Mouse (Mus musculus) neural tube, embryonic 14.5 days (tissue): ENCODE measurements at regions not wholly inside any gene's neighbourhood (a gene's known extent, or its start where the extent isn't known, plus 50 kb on each side); places are given as distances from the start of the nearest gene placed in this dataset.

Experiments
- ATAC-seq: fragments of 200-750 bp; cut with Nextera tagmentation; 2 replicates; pipeline ENCODE4 v1.8.0; 2017; ENCODE audit warnings: low read depth, mild to moderate bottlenecking, moderate TSS enrichment, moderate library complexity
- H3K27ac ChIP-seq: fragments of 300-500 bp; sonication (generic); 2 replicates; pipeline ENCODE4 v1.5.1; 2014; ENCODE audit warnings: low read depth, mild to moderate bottlenecking, control low read depth, low read length, moderate library complexity, mixed read lengths
- H3K27me3 ChIP-seq: fragments of 300-500 bp; sonication (generic); 2 replicates; pipeline ENCODE4 v1.6.1; 2014; ENCODE audit warnings: low read length; ENCODE audit not compliant: control insufficient read depth, insufficient read depth
- H3K36me3 ChIP-seq: fragments of 300-500 bp; sonication (generic); 2 replicates; pipeline ENCODE4 v1.6.1; 2014; ENCODE audit warnings: low read length, mixed read lengths; ENCODE audit not compliant: control insufficient read depth, insufficient read depth
- H3K4me1 ChIP-seq: fragments of 300-500 bp; sonication (generic); 2 replicates; pipeline ENCODE4 v1.6.1; 2014; ENCODE audit warnings: low read length; ENCODE audit not compliant: control insufficient read depth, insufficient read depth
- H3K4me2 ChIP-seq: fragments of 300-500 bp; sonication (generic); 2 replicates; pipeline ENCODE4 v1.6.1; 2014; ENCODE audit warnings: mild to moderate bottlenecking, low read depth, low read length, control low read depth
- H3K4me3 ChIP-seq: fragments of 300-500 bp; sonication (generic); 2 replicates; pipeline ENCODE4 v1.5.1; 2014; ENCODE audit warnings: low read depth, low read length, control low read depth, mixed read lengths
- H3K9ac ChIP-seq: fragments of 300-500 bp; sonication (generic); replicated peaks from 2 replicates; pipeline ENCODE4 v1.6.1; 2014; ENCODE audit warnings: low read depth, mild to moderate bottlenecking, control low read depth, low read length, mixed read lengths
- H3K9me3 ChIP-seq: fragments of 300-500 bp; sonication (generic); 2 replicates; pipeline ENCODE4 v1.6.1; 2016; ENCODE audit warnings: low read length; ENCODE audit not compliant: control insufficient read depth
- WGBS: fragments of 180-500 bp; shearing (Covaris S2); extraction: QIAGEN DNeasy Blood & Tissue Kit; methylation state at CpG from one replicate; pipeline ENCODE4 v1.1.7; 2014; 5-methylcytosine and 5-hydroxymethylcytosine counted together

DNA sequence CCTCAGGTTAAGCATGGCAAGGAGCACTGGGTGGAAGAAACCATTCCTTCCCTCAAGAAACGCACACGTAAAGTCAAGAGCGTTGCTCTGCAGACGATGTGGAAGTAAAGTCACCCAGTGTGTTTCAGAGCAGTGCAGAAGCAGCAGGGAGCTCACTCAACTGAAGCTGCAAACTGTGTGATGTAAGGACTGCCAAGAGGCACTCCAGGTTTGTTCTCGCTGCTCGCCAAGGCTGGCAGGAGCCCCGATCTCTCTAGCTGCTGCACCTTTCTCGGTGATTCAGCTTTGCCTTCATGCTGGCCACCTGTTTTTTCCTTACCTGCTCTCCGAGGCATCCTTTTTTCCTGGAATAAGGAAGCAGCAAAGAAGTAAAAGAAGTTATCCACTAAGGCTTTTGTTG, 439.5 kb upstream of the Gm765 start:
- H3K4me1 ChIP-seq = no peaks in the 10 kb centered on the region
- H3K27ac ChIP-seq = no peak overlapping the region
- no peak overlapping the region for H3K9ac ChIP-seq
- 85% methylated on average over 9 of the region's 9 CpGs for WGBS
- no peaks in the 10 kb centered on the region for H3K9me3 ChIP-seq
- H3K27me3 ChIP-seq = no peaks in the 10 kb centered on the region
- no peaks in the 10 kb centered on the region for H3K36me3 ChIP-seq
- no peak overlapping the region for H3K4me3 ChIP-seq
- ATAC-seq = no peak
- H3K4me2 ChIP-seq = no peak overlapping the region

GRCm38 (mm10) chr6:98775780-98776179, 433.2 kb upstream of the Gm765 start:
- H3K4me2 ChIP-seq = no peak overlapping the region
- H3K27me3 ChIP-seq = no peaks in the 10 kb centered on the region
- no peak overlapping the region for H3K4me3 ChIP-seq
- no peaks in the 10 kb centered on the region for H3K9me3 ChIP-seq
- H3K9ac ChIP-seq = no peak overlapping the region
- no peak for ATAC-seq
- H3K4me1 ChIP-seq = no peaks in the 10 kb centered on the region
- WGBS = 95% methylated on average over 1 of the region's 1 CpGs
- no peaks in the 10 kb centered on the region for H3K36me3 ChIP-seq
- no peak overlapping the region for H3K27ac ChIP-seq

DNA sequence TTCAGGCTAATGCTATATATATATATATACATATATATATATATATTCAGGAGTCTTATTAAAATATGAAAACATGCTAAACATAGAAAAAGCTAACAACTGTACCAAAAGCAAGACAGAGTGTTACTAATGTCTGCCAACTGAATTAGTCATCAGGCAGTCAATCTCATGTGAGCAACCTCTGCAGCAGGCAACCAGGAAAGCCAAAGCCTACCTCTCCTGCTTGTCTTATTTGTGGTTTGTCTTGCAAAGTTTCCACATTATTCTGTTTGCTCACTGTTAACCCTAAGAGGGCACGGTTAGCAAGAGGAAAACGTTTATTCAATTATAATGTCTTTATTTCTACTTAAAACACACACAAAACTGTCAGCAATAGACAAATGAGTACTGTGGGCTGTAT, 427.4 kb upstream of the Gm765 start:
- H3K27me3 ChIP-seq = no peaks in the 10 kb centered on the region
- H3K9me3 ChIP-seq = no peaks in the 10 kb centered on the region
- no peaks in the 10 kb centered on the region for H3K36me3 ChIP-seq
- H3K4me3 ChIP-seq = no peak overlapping the region
- H3K4me2 ChIP-seq = no peak overlapping the region
- 79% methylated on average over 2 of the region's 2 CpGs for WGBS
- peaks cover 9% of the 10 kb centered on the region; the same call in 1 of the 2 replicates for H3K4me1 ChIP-seq
- no peak for ATAC-seq
- no peak overlapping the region for H3K27ac ChIP-seq
- no peak overlapping the region for H3K9ac ChIP-seq

GRCm38 (mm10) chr6:98769322-98769721, 426.8 kb upstream of the Gm765 start:
- H3K27ac ChIP-seq = no peak overlapping the region
- no peaks in the 10 kb centered on the region for H3K36me3 ChIP-seq
- H3K4me2 ChIP-seq = no peak overlapping the region
- peaks cover 9% of the 10 kb centered on the region; the same call in 1 of the 2 replicates for H3K4me1 ChIP-seq
- H3K27me3 ChIP-seq = no peaks in the 10 kb centered on the region
- 72% methylated on average over 6 of the region's 6 CpGs for WGBS
- ATAC-seq = no peak
- H3K9ac ChIP-seq = no peak overlapping the region
- no peaks in the 10 kb centered on the region for H3K9me3 ChIP-seq
- no peak overlapping the region for H3K4me3 ChIP-seq

- Histone ChIP-seq H3K27me3 (no peaks in the 10 kb centered on the region), H3K4me3 (no peak overlapping the region), H3K9ac (no peak overlapping the region), H3K9me3 (no peaks in the 10 kb centered on the region), H3K27ac (no peak overlapping the region), H3K4me2 (no peak overlapping the region), H3K36me3 (no peaks in the 10 kb centered on the region), H3K4me1 (peaks cover 9% of the 10 kb centered on the region; the same call in 1 of the 2 replicates)
- 33% methylated on average over 7 of the region's 7 CpGs for WGBS
- ATAC-seq = peak; percentile 93
Measured at GRCm38 (mm10) chr6:98767858-98768336, 425.3 kb upstream of the Gm765 start.

- WGBS = 74% methylated on average over 2 of the region's 2 CpGs
- no peak overlapping the region for H3K4me2 ChIP-seq
- no peaks in the 10 kb centered on the region for H3K9me3 ChIP-seq
- no peak overlapping the region for H3K4me3 ChIP-seq
- H3K27ac ChIP-seq = no peak overlapping the region
- no peaks in the 10 kb centered on the region for H3K36me3 ChIP-seq
- no peak for ATAC-seq
- no peak overlapping the region for H3K9ac ChIP-seq
- H3K4me1 ChIP-seq = no peaks in the 10 kb centered on the region
- H3K27me3 ChIP-seq = no peaks in the 10 kb centered on the region
Measured at GRCm38 (mm10) chr6:98754487-98754886, 411.9 kb upstream of the Gm765 start.

DNA sequence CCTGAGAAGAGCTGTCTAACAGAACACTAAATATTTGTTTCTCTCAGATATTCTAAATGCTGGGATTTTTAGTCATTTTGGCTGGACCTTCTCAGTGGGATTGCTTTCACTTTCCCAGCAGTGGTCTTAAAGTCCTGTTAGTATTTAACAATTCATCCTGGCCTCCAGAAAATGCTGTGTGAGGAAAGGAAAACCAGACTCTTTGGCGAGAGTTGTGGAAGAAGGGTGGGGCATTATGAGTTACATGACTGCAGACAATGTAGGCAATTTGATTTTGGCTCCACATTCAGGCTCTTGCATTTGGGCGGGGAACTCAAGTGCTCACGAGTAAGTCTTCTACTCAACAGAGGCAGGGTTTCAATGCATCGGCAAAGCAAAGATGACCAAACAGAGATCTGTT, 406.1 kb upstream of the Gm765 start:
- Histone ChIP-seq H3K27ac (no peak overlapping the region), H3K4me2 (no peak overlapping the region), H3K36me3 (no peaks in the 10 kb centered on the region), H3K4me1 (no peaks in the 10 kb centered on the region), H3K27me3 (no peaks in the 10 kb centered on the region), H3K4me3 (no peak overlapping the region), H3K9me3 (no peaks in the 10 kb centered on the region), H3K9ac (no peak overlapping the region)
- 88% methylated on average over 4 of the region's 4 CpGs for WGBS
- no peak for ATAC-seq

GRCm38 (mm10) chr6:98746976-98747375, 404.4 kb upstream of the Gm765 start:
- no peaks in the 10 kb centered on the region for H3K36me3 ChIP-seq
- no peak for ATAC-seq

DNA sequence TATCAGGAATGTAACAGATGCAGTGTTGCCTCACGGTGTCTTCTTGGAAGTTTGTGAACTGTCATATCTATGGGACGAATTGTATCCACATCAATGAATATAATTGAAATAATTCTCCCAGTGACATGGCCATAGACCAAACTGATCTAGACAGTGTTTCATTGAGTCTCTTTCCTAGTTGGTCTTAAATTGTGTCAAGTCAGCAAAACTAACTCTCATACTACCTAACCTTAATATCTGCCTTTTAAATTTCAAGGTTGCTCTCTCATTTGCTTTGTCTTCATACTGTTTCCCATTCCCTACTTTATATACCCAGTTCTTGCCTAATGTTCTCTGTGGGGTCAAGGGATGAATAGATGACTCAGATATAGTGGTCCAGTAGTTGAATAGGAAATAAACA, 397.9 kb upstream of the Gm765 start:
- Histone ChIP-seq H3K4me3 (no peak overlapping the region), H3K4me1 (no peaks in the 10 kb centered on the region), H3K27ac (no peak overlapping the region), H3K9me3 (no peaks in the 10 kb centered on the region), H3K27me3 (no peaks in the 10 kb centered on the region), H3K9ac (no peak overlapping the region), H3K4me2 (no peak overlapping the region), H3K36me3 (no peaks in the 10 kb centered on the region)
- WGBS = 99% methylated on average over 2 of the region's 2 CpGs
- ATAC-seq = no peak

More at GRCm38 (mm10) chr6:98746976-98747375, 404.4 kb upstream of the Gm765 start:
- no peak overlapping the region for H3K4me3 ChIP-seq
- no peak overlapping the region for H3K9ac ChIP-seq
- no peak overlapping the region for H3K4me2 ChIP-seq
- no peaks in the 10 kb centered on the region for H3K9me3 ChIP-seq
- WGBS = 62% methylated on average over 8 of the region's 8 CpGs
- no peaks in the 10 kb centered on the region for H3K4me1 ChIP-seq
- no peaks in the 10 kb centered on the region for H3K27me3 ChIP-seq
- no peak overlapping the region for H3K27ac ChIP-seq
